Mouse (Mus musculus) thymus, adult 18-20 months (tissue): ENCODE data around the gene Bmp8a.
A peak's percentile ranks its signal among the peaks of the same experiment; 100 is the strongest.
"Not testable (repeated sequence)": the region's sequence is repeated elsewhere in the genome, so short reads cannot be mapped to it uniquely, and the experiment has no call there.

Source experiments
- DNase-seq, 2 experiments: peaks; one replicate each; pipeline ENCODE4 v3.0.0; 2022; ENCODE audit warnings: mixed read lengths in 2 of 2

Gene Bmp8a

GRCm38 (mm10) chr4:123284731-123285624 lies 58.1 kb downstream of the Bmp8a start:
- no peak for DNase-seq

DNA sequence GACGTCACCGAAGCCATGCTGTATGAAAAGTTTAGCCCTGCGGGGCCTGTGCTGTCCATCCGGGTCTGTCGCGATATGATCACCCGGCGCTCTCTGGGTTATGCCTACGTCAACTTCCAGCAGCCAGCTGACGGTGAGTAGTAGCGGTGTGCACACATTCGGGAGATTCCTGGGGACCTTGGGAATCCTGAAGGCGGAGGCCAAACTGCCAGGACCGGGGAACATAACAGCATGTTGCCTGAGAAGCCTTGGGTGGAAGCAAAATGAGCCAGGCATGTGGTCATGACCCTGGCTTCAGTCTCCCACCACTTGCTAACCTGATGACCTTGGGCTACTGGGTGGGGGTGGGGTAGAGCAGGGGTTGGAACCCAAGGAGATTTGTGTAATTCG lies 59.4 kb downstream of the Bmp8a start:
- DNase-seq: not testable (repeated sequence)

DNA sequence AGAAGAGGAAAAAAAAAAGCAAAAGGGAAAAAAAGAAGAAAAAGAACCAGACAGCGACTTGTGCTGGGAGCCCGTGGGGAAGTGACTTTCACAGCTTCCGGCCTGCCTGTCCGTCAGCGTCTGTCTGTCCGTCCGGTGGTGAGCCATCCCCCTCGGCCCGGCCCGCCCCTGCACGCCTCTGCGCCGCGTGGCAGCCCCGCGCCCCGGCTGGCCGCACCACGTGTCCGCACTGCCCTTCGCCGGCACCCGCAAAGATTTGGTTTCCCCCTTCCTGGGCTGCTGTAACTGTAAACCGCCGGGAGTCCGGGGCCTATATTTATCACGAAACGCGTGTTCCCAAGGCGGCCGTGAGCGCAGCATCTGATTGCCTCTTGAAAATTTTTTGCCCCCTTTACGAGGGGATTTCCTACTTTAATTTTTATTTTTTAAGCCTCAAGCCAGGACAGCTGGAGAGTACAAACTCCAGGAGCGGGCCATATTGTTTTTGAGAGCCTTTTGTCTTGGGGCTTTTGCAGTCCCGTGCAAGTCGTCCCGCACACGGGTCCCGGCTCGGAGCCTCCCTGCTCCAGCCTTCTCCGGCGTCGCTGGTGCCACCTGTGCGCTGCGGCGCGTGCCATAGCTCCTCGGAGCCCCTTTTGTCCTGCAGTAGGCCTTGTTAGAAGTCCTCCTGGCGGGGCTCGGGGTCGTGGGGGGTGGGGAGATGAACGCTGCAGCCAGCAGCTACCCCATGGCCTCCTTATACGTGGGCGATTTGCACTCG lies 60.0 kb downstream of the Bmp8a start:
- DNase-seq: not testable (repeated sequence)

- DNase-seq: peak; percentile 74 to 80
Observed at GRCm38 (mm10) chr4:123282500-123282899, 60.6 kb downstream of the Bmp8a start.

- no peak for DNase-seq
Observed at GRCm38 (mm10) chr4:123280117-123280516, 62.9 kb downstream of the Bmp8a start.

- no peak for DNase-seq
Observed at GRCm38 (mm10) chr4:123271063-123271462, 72.0 kb downstream of the Bmp8a start.
